Mouse (Mus musculus): Measurements from ENCODE around the gene Parp6. TPM values are rescaled to one million over a fixed set of nuclear protein-coding genes. Genes with fewer than 3 reads are reported as not detected.
A peak's percentile ranks its signal among the peaks of the same experiment; 100 is the strongest.

Gene Parp6
- total and polyA plus RNA-seq, 3 experiments = 6.4 to 13.8 TPM; not detected in 1

- Histone ChIP-seq H3K27me3 (ENCODE audit: control insufficient read depth in 1 of 2, insufficient read depth in 2 of 2, low read length in 2 of 2) (peaks cover 1 to 2% of the 10 kb centered on the region in 2 experiments; a peak in 2 of 4 replicates), H3K79me2 (ENCODE audit: control insufficient read depth, insufficient read depth, low read length, poor library complexity) (no peaks in the 10 kb centered on the region), H3K36me3 (ENCODE audit: control insufficient read depth in 1 of 2, insufficient read depth in 2 of 2, low read length in 2 of 2) (no peaks in the 10 kb centered on the region), H3K4me1 (ENCODE audit: control insufficient read depth in 1 of 2, insufficient read depth in 2 of 2, low read length in 2 of 2) (peaks cover 0 to 8% of the 10 kb centered on the region in 2 experiments; a peak in 1 of 4 replicates), H3K27ac (ENCODE audit: control insufficient read depth, low read depth, low read length) (no peak overlapping the region), H3K9ac (ENCODE audit: control insufficient read depth, low read depth, low read length, poor library complexity, severe bottlenecking) (no peak overlapping the region), H3K4me3 (ENCODE audit: control insufficient read depth in 1 of 2, insufficient read depth in 1 of 2, low read depth in 2 of 2, low read length in 2 of 2) (no peak overlapping the region), H3K9me3 (replicated peaks; ENCODE audit: insufficient read depth, low read length) (no peaks in the 10 kb centered on the region)
- DNase-seq (ENCODE audit: low read depth, low spot score) = no peak
- TF ChIP-seq JUND (IDR thresholded peaks at IDR 0.05; ENCODE audit: low read depth, low read length) = no peak
- no peak for TF ChIP-seq UBTF (IDR thresholded peaks at IDR 0.05; ENCODE audit: borderline replicate concordance, insufficient read depth, low read depth, low read length)
- no peak for TF ChIP-seq NELFE (IDR thresholded peaks at IDR 0.05; ENCODE audit: low read depth, low read length)
- TF ChIP-seq MYB (IDR thresholded peaks at IDR 0.05; ENCODE audit: low read depth, low read length) = no peak
- no peak for TF ChIP-seq ZKSCAN1 (IDR thresholded peaks at IDR 0.05; ENCODE audit: low read depth, low read length)
- no peak for TF ChIP-seq TBP (IDR thresholded peaks at IDR 0.05; ENCODE audit: low read depth, low read length)
- TF ChIP-seq NRF1 (IDR thresholded peaks at IDR 0.05; ENCODE audit: insufficient read depth, low read depth, low read length, poor library complexity, severe bottlenecking) = no peak
- no peak for TF ChIP-seq CHD2 (IDR thresholded peaks at IDR 0.05; ENCODE audit: low read length)
- no peak for TF ChIP-seq RAD21 (IDR thresholded peaks at IDR 0.05; ENCODE audit: low read depth, low read length)
These were observed 66.9 kb downstream of the Parp6 start for GRCm38 (mm10) chr9:59684020-59684419.

- peaks cover 0 to 8% of the 10 kb centered on the region in 2 experiments; a peak in 1 of 4 replicates for H3K4me1 ChIP-seq (ENCODE audit: control insufficient read depth in 1 of 2, insufficient read depth in 2 of 2, low read length in 2 of 2)
- H3K4me3 ChIP-seq (ENCODE audit: control insufficient read depth in 1 of 2, insufficient read depth in 1 of 2, low read depth in 2 of 2, low read length in 2 of 2) = no peak overlapping the region
- no peak overlapping the region for H3K27ac ChIP-seq (ENCODE audit: control insufficient read depth, low read depth, low read length)
- DNase-seq (ENCODE audit: low read depth, low spot score) = peak; percentile 86
- H3K9me3 ChIP-seq (replicated peaks; ENCODE audit: insufficient read depth, low read length) = no peaks in the 10 kb centered on the region
- no peak overlapping the region for H3K9ac ChIP-seq (ENCODE audit: control insufficient read depth, low read depth, low read length, poor library complexity, severe bottlenecking)
- H3K79me2 ChIP-seq (ENCODE audit: control insufficient read depth, insufficient read depth, low read length, poor library complexity) = no peaks in the 10 kb centered on the region
- no peaks in the 10 kb centered on the region for H3K36me3 ChIP-seq (ENCODE audit: control insufficient read depth in 1 of 2, insufficient read depth in 2 of 2, low read length in 2 of 2)
- peaks cover under 1 to 2% of the 10 kb centered on the region in 2 experiments; a peak in 2 of 4 replicates for H3K27me3 ChIP-seq (ENCODE audit: control insufficient read depth in 1 of 2, insufficient read depth in 2 of 2, low read length in 2 of 2)
- peak; percentile 9; the same call in 1 of the 2 replicates for TF ChIP-seq RCOR1 (IDR thresholded peaks at IDR 0.05; ENCODE audit: low read depth, low read length)
- TF ChIP-seq POLR2AphosphoS5 (IDR thresholded peaks at IDR 0.05; ENCODE audit: borderline replicate concordance, low read depth, low read length) = no peak
- no peak for TF ChIP-seq CHD2 (IDR thresholded peaks at IDR 0.05; ENCODE audit: low read length)
- no peak for TF ChIP-seq KAT2A (conservative IDR thresholded peaks at IDR 0.05; ENCODE audit: low read depth, low read length)
- peak; percentile 41; the same call in 1 of the 2 replicates for TF ChIP-seq MAFK (IDR thresholded peaks at IDR 0.05; ENCODE audit: borderline replicate concordance, low read depth, low read length)
- no peak for TF ChIP-seq ZNF384 (IDR thresholded peaks at IDR 0.05; ENCODE audit: low read depth, low read length)
- no peak for TF ChIP-seq BHLHE40 (IDR thresholded peaks at IDR 0.05; ENCODE audit: borderline replicate concordance, low read depth, low read length)
- TF ChIP-seq SMC3 (IDR thresholded peaks at IDR 0.05; ENCODE audit: low read depth, low read length) = no peak
- no peak for TF ChIP-seq ELF1 (IDR thresholded peaks at IDR 0.05; ENCODE audit: low read depth, low read length)
- no peak for TF ChIP-seq JUND (IDR thresholded peaks at IDR 0.05; ENCODE audit: low read depth, low read length)
- peak; percentile 39; the same call in 1 of the 2 replicates for TF ChIP-seq GATA1 (IDR thresholded peaks at IDR 0.05; ENCODE audit: low read depth, low read length)
- TF ChIP-seq RAD21 (IDR thresholded peaks at IDR 0.05; ENCODE audit: low read depth, low read length) = no peak
- TF ChIP-seq POLR2A (IDR thresholded peaks at IDR 0.05; ENCODE audit: control insufficient read depth in 1 of 2, insufficient read depth in 1 of 2, low read depth in 1 of 2, low read length in 2 of 2, poor library complexity in 1 of 2) = no peak
- TF ChIP-seq NELFE (IDR thresholded peaks at IDR 0.05; ENCODE audit: low read depth, low read length) = no peak
- TF ChIP-seq MAX (IDR thresholded peaks at IDR 0.05; ENCODE audit: low read length) = peak; percentile 44; the same call in 1 of the 2 replicates
- TF ChIP-seq EP300 (IDR thresholded peaks at IDR 0.05; ENCODE audit: low read depth in 1 of 2, low read length in 2 of 2) = peak in 1 of 2 experiments; percentile 46; a peak in 1 of 4 replicates
- TF ChIP-seq CTCF (IDR thresholded peaks at IDR 0.05 in 2 of 3, conservative IDR thresholded peaks at IDR 0.05 in 1 of 3; ENCODE audit: control insufficient read depth in 1 of 3, insufficient read depth in 1 of 3, low read depth in 2 of 3, low read length in 3 of 3, poor library complexity in 1 of 3, severe bottlenecking in 1 of 3) = no peak
- no peak for TF ChIP-seq HCFC1 (IDR thresholded peaks at IDR 0.05; ENCODE audit: low read depth, low read length)
- no peak for TF ChIP-seq MYB (IDR thresholded peaks at IDR 0.05; ENCODE audit: low read depth, low read length)
- no peak for TF ChIP-seq USF2 (IDR thresholded peaks at IDR 0.05; ENCODE audit: borderline replicate concordance in 1 of 2, insufficient read depth in 1 of 2, low read depth in 1 of 2, low read length in 2 of 2)
- no peak for TF ChIP-seq ZMIZ1 (IDR thresholded peaks at IDR 0.05; ENCODE audit: low read depth, low read length)
- no peak for TF ChIP-seq CHD1 (IDR thresholded peaks at IDR 0.05; ENCODE audit: low read depth, low read length)
- peak; percentile 18; the same call in 1 of the 2 replicates for TF ChIP-seq TAL1 (IDR thresholded peaks at IDR 0.05; ENCODE audit: low read length)
- no peak for TF ChIP-seq MAZ (IDR thresholded peaks at IDR 0.05; ENCODE audit: low read depth, low read length)
- no peak for TF ChIP-seq POLR2AphosphoS2 (IDR thresholded peaks at IDR 0.05; ENCODE audit: low read length)
- no peak for TF ChIP-seq ETS1 (IDR thresholded peaks at IDR 0.05; ENCODE audit: low read depth, low read length)
These were observed 70.4 kb downstream of the Parp6 start for GRCm38 (mm10) chr9:59687416-59688046.

Data from MEL (cell line).